Mouse (Mus musculus): ENCODE measurements around the gene Rs1. TPM values are rescaled to one million over a fixed set of nuclear protein-coding genes. Genes with fewer than 3 reads are reported as not detected.
"Not testable (repeated sequence)": the region's sequence is repeated elsewhere in the genome, so short reads cannot be mapped to it uniquely, and the experiment has no call there.

Gene Rs1
- total and polyA plus RNA-seq, 2 experiments = not detected

GRCm38 (mm10) chrX:160766233-160766616 lies 1.6 kb upstream of the Rs1 start:
- Histone ChIP-seq H3K79me2 (ENCODE audit: control insufficient read depth, insufficient read depth, low read length) (no peaks in the 10 kb centered on the region), H3K9ac (ENCODE audit: low read depth, low read length) (no peak overlapping the region), H3K27ac (replicated peaks; ENCODE audit: insufficient read depth, low read depth, low read length) (no peak overlapping the region), H3K4me1 (ENCODE audit: control insufficient read depth, insufficient read depth, low read length) (no peaks in the 10 kb centered on the region), H3K4me3 (ENCODE audit: insufficient read depth, low read depth, low read length) (peak overlapping the region; percentile 51), H3K36me3 (ENCODE audit: control insufficient read depth, insufficient read depth, low read length) (no peaks in the 10 kb centered on the region), H3K27me3 (ENCODE audit: control insufficient read depth, insufficient read depth, low read length) (no peaks in the 10 kb centered on the region)
- no peak for DNase-seq (ENCODE audit: extremely low read depth, low read depth, low spot score)
- no peak for TF ChIP-seq CTCF (IDR thresholded peaks at IDR 0.05; ENCODE audit: low read depth, low read length)
- no peak for TF ChIP-seq POLR2A (IDR thresholded peaks at IDR 0.05; ENCODE audit: extremely low read depth, insufficient read depth, low read length)
- WGBS = under 1% methylated on average over 15 of the region's 15 CpGs

- H3K9ac ChIP-seq (ENCODE audit: low read depth, low read length); H3K36me3 ChIP-seq (ENCODE audit: control insufficient read depth, insufficient read depth, low read length); H3K4me1 ChIP-seq (ENCODE audit: control insufficient read depth, insufficient read depth, low read length); H3K4me3 ChIP-seq (ENCODE audit: insufficient read depth, low read depth, low read length); H3K79me2 ChIP-seq (ENCODE audit: control insufficient read depth, insufficient read depth, low read length); DNase-seq (ENCODE audit: extremely low read depth, low read depth, low spot score); H3K27ac ChIP-seq (replicated peaks; ENCODE audit: insufficient read depth, low read depth, low read length); H3K27me3 ChIP-seq (ENCODE audit: control insufficient read depth, insufficient read depth, low read length): not testable (repeated sequence)
- 79% methylated on average over 5 of the region's 5 CpGs for WGBS
Observed at GRCm38 (mm10) chrX:160769622-160770021, 1.8 kb downstream of the Rs1 start.

- Histone ChIP-seq H3K27me3 (ENCODE audit: control insufficient read depth, insufficient read depth, low read length) (no peaks in the 10 kb centered on the region), H3K79me2 (ENCODE audit: control insufficient read depth, insufficient read depth, low read length) (no peaks in the 10 kb centered on the region), H3K9ac (ENCODE audit: low read depth, low read length) (no peak overlapping the region), H3K4me3 (ENCODE audit: insufficient read depth, low read depth, low read length) (no peak overlapping the region), H3K36me3 (ENCODE audit: control insufficient read depth, insufficient read depth, low read length) (no peaks in the 10 kb centered on the region), H3K27ac (replicated peaks; ENCODE audit: insufficient read depth, low read depth, low read length) (no peak overlapping the region), H3K4me1 (ENCODE audit: control insufficient read depth, insufficient read depth, low read length) (no peaks in the 10 kb centered on the region)
- DNase-seq (ENCODE audit: extremely low read depth, low read depth, low spot score) = no peak
- 100% methylated on average over 1 of the region's 1 CpGs for WGBS
- TF ChIP-seq POLR2A (IDR thresholded peaks at IDR 0.05; ENCODE audit: extremely low read depth, insufficient read depth, low read length) (no peak), CTCF (IDR thresholded peaks at IDR 0.05; ENCODE audit: low read depth, low read length) (no peak)
Observed at GRCm38 (mm10) chrX:160773033-160773432, 5.2 kb downstream of the Rs1 start.

GRCm38 (mm10) chrX:160782276-160782675 lies 14.5 kb downstream of the Rs1 start:
- Histone ChIP-seq H3K79me2 (ENCODE audit: control insufficient read depth, insufficient read depth, low read length) (no peaks in the 10 kb centered on the region), H3K4me3 (ENCODE audit: insufficient read depth, low read depth, low read length) (no peak overlapping the region), H3K27me3 (ENCODE audit: control insufficient read depth, insufficient read depth, low read length) (no peaks in the 10 kb centered on the region), H3K36me3 (ENCODE audit: control insufficient read depth, insufficient read depth, low read length) (no peaks in the 10 kb centered on the region), H3K4me1 (ENCODE audit: control insufficient read depth, insufficient read depth, low read length) (no peaks in the 10 kb centered on the region), H3K27ac (replicated peaks; ENCODE audit: insufficient read depth, low read depth, low read length) (no peak overlapping the region), H3K9ac (ENCODE audit: low read depth, low read length) (no peak overlapping the region)
- no peak for TF ChIP-seq POLR2A (IDR thresholded peaks at IDR 0.05; ENCODE audit: extremely low read depth, insufficient read depth, low read length)
- no peak for DNase-seq (ENCODE audit: extremely low read depth, low read depth, low spot score)
- 83% methylated on average over 5 of the region's 5 CpGs for WGBS

GRCm38 (mm10) chrX:160794920-160795319 lies 27.1 kb downstream of the Rs1 start:
- Histone ChIP-seq H3K27ac (replicated peaks; ENCODE audit: insufficient read depth, low read depth, low read length) (no peak overlapping the region), H3K4me1 (ENCODE audit: control insufficient read depth, insufficient read depth, low read length) (no peaks in the 10 kb centered on the region), H3K9ac (ENCODE audit: low read depth, low read length) (no peak overlapping the region), H3K36me3 (ENCODE audit: control insufficient read depth, insufficient read depth, low read length) (no peaks in the 10 kb centered on the region), H3K79me2 (ENCODE audit: control insufficient read depth, insufficient read depth, low read length) (no peaks in the 10 kb centered on the region), H3K4me3 (ENCODE audit: insufficient read depth, low read depth, low read length) (no peak overlapping the region), H3K27me3 (ENCODE audit: control insufficient read depth, insufficient read depth, low read length) (no peaks in the 10 kb centered on the region)
- TF ChIP-seq CTCF (IDR thresholded peaks at IDR 0.05; ENCODE audit: low read depth, low read length) (no peak), POLR2A (IDR thresholded peaks at IDR 0.05; ENCODE audit: extremely low read depth, insufficient read depth, low read length) (no peak)
- 95% methylated on average over 4 of the region's 4 CpGs for WGBS
- no peak for DNase-seq (ENCODE audit: extremely low read depth, low read depth, low spot score)

GRCm38 (mm10) chrX:160804409-160805150 lies 36.8 kb downstream of the Rs1 start:
- DNase-seq (ENCODE audit: extremely low read depth, low read depth, low spot score) = peak; percentile 45
- no peak overlapping the region for H3K27ac ChIP-seq (replicated peaks; ENCODE audit: insufficient read depth, low read depth, low read length)
- H3K9ac ChIP-seq (ENCODE audit: low read depth, low read length) = no peak overlapping the region
- no peaks in the 10 kb centered on the region for H3K36me3 ChIP-seq (ENCODE audit: control insufficient read depth, insufficient read depth, low read length)
- no peaks in the 10 kb centered on the region for H3K4me1 ChIP-seq (ENCODE audit: control insufficient read depth, insufficient read depth, low read length)
- WGBS = 78% methylated on average over 4 of the region's 4 CpGs
- H3K4me3 ChIP-seq (ENCODE audit: insufficient read depth, low read depth, low read length) = no peak overlapping the region
- no peaks in the 10 kb centered on the region for H3K79me2 ChIP-seq (ENCODE audit: control insufficient read depth, insufficient read depth, low read length)
- no peaks in the 10 kb centered on the region for H3K27me3 ChIP-seq (ENCODE audit: control insufficient read depth, insufficient read depth, low read length)
- TF ChIP-seq CTCF (IDR thresholded peaks at IDR 0.05; ENCODE audit: low read depth, low read length) (no peak), POLR2A (IDR thresholded peaks at IDR 0.05; ENCODE audit: extremely low read depth, insufficient read depth, low read length) (no peak)
